Mouse (Mus musculus): Measurements from ENCODE around the gene Prex1.

The Prex1 gene

GRCm38 (mm10) chr2:166638947-166639641 is 74.5 kb downstream of the Prex1 start:
- in situ Hi-C loops (cut with MboI; ENCODE audit: low sequenced_read_pairs), result no loop called here

- in situ Hi-C loops (cut with MboI; ENCODE audit: low sequenced_read_pairs), result no loop called here
These were observed 75.4 kb downstream of the Prex1 start for GRCm38 (mm10) chr2:166638079-166638800.

- in situ Hi-C loops (cut with MboI; ENCODE audit: low sequenced_read_pairs), result no loop called here
These were observed 76.0 kb downstream of the Prex1 start for GRCm38 (mm10) chr2:166637673-166637990.

- in situ Hi-C loops (cut with MboI; ENCODE audit: low sequenced_read_pairs), result no loop called here
These were observed 76.6 kb downstream of the Prex1 start for GRCm38 (mm10) chr2:166636867-166637672.

- in situ Hi-C loops (cut with MboI; ENCODE audit: low sequenced_read_pairs), result no loop called here
These were observed 78.1 kb downstream of the Prex1 start for GRCm38 (mm10) chr2:166635521-166635920.

- in situ Hi-C loops (cut with MboI; ENCODE audit: low sequenced_read_pairs), result no loop called here
These were observed 80.9 kb downstream of the Prex1 start for GRCm38 (mm10) chr2:166632571-166633361.

- in situ Hi-C loops (cut with MboI; ENCODE audit: low sequenced_read_pairs), result no loop called here
These were observed 81.9 kb downstream of the Prex1 start for GRCm38 (mm10) chr2:166631621-166632171.

GRCm38 (mm10) chr2:166631189-166631588 is 82.4 kb downstream of the Prex1 start:
- in situ Hi-C loops (cut with MboI; ENCODE audit: low sequenced_read_pairs), result no loop called here

- in situ Hi-C loops (cut with MboI; ENCODE audit: low sequenced_read_pairs), result no loop called here
These were observed 83.5 kb downstream of the Prex1 start for GRCm38 (mm10) chr2:166629941-166630674.

GRCm38 (mm10) chr2:166627578-166627977 is 86.1 kb downstream of the Prex1 start:
- in situ Hi-C loops (cut with MboI; ENCODE audit: low sequenced_read_pairs), result no loop called here

- in situ Hi-C loops (cut with MboI; ENCODE audit: low sequenced_read_pairs), result no loop called here
These were observed 88.4 kb downstream of the Prex1 start for GRCm38 (mm10) chr2:166625219-166625618.

- in situ Hi-C loops (cut with MboI; ENCODE audit: low sequenced_read_pairs), result no loop called here
These were observed 90.5 kb downstream of the Prex1 start for GRCm38 (mm10) chr2:166623081-166623567.

- in situ Hi-C loops (cut with MboI; ENCODE audit: low sequenced_read_pairs), result no loop called here
These were observed 91.0 kb downstream of the Prex1 start for GRCm38 (mm10) chr2:166622590-166622989.

- in situ Hi-C loops (cut with MboI; ENCODE audit: low sequenced_read_pairs), result no loop called here
These were observed 91.6 kb downstream of the Prex1 start for GRCm38 (mm10) chr2:166622079-166622478.

- in situ Hi-C loops (cut with MboI; ENCODE audit: low sequenced_read_pairs), result no loop called here
These were observed 92.8 kb downstream of the Prex1 start for GRCm38 (mm10) chr2:166620529-166621466.

- in situ Hi-C loops (cut with MboI; ENCODE audit: low sequenced_read_pairs), result no loop called here
These were observed 93.6 kb downstream of the Prex1 start for GRCm38 (mm10) chr2:166619906-166620490.

- in situ Hi-C loops (cut with MboI; ENCODE audit: low sequenced_read_pairs), result no loop called here
These were observed 94.4 kb downstream of the Prex1 start for GRCm38 (mm10) chr2:166619270-166619669.

GRCm38 (mm10) chr2:166617706-166618105 is 95.9 kb downstream of the Prex1 start:
- in situ Hi-C loops (cut with MboI; ENCODE audit: low sequenced_read_pairs), result no loop called here
